Mouse (Mus musculus) limb, embryonic 14.5 days (tissue): ENCODE data around the gene Zfp748. TPM values are rescaled to one million over a fixed set of nuclear protein-coding genes. Genes with fewer than 3 reads are reported as not detected.

Experiments
- ATAC-seq: fragments of 200-750 bp; cut with Nextera tagmentation; 2 replicates; pipeline ENCODE4 v1.8.0; 2017; ENCODE audit warnings: low read depth, moderate number of reproducible peaks, moderate TSS enrichment; ENCODE audit not compliant: low FRiP score
- DNase-seq: peaks from one replicate; pipeline ENCODE4 v3.0.0-alpha.2; 2015; ENCODE audit warnings: low spot score
- H3K27ac ChIP-seq: fragments of 300-500 bp; sonication (generic); replicated peaks from 2 replicates; pipeline ENCODE4 v1.5.1; 2014; ENCODE audit warnings: low read depth, mild to moderate bottlenecking, low read length, moderate library complexity, mixed read lengths
- H3K27me3 ChIP-seq: fragments of 300-500 bp; sonication (generic); 2 replicates; pipeline ENCODE4 v1.6.1; 2014; ENCODE audit warnings: low read length, mixed read lengths; ENCODE audit not compliant: control insufficient read depth, insufficient read depth
- H3K36me3 ChIP-seq: fragments of 300-500 bp; sonication (generic); 2 replicates; pipeline ENCODE4 v1.6.1; 2014; ENCODE audit warnings: mild to moderate bottlenecking, low read length, moderate library complexity, mixed read lengths; ENCODE audit not compliant: control insufficient read depth, insufficient read depth
- H3K4me1 ChIP-seq: fragments of 300-500 bp; sonication (generic); 2 replicates; pipeline ENCODE4 v1.6.1; 2014; ENCODE audit warnings: antibody characterized with exemption, low read length, mixed read lengths; ENCODE audit not compliant: control insufficient read depth, insufficient read depth
- H3K4me2 ChIP-seq: fragments of 300-500 bp; sonication (generic); replicated peaks from 2 replicates; pipeline ENCODE4 v1.6.1; 2014; ENCODE audit warnings: low read depth, mild to moderate bottlenecking, low read length, moderate library complexity; ENCODE audit not compliant: severe bottlenecking
- H3K4me3 ChIP-seq: fragments of 300-500 bp; sonication (generic); replicated peaks from 2 replicates; pipeline ENCODE4 v1.5.1; 2014; ENCODE audit warnings: low read length
- H3K9ac ChIP-seq: fragments of 300-500 bp; sonication (generic); 2 replicates; pipeline ENCODE4 v1.6.1; 2014; ENCODE audit warnings: mild to moderate bottlenecking, low read depth, low read length, moderate library complexity; ENCODE audit not compliant: severe bottlenecking
- H3K9me3 ChIP-seq: fragments of 300-500 bp; sonication (generic); 2 replicates; pipeline ENCODE4 v1.6.1; 2016; ENCODE audit warnings: low read length; ENCODE audit not compliant: control insufficient read depth
- POLR2A ChIP-seq: fragments of 200-500 bp; IDR thresholded peaks from 2 replicates; pipeline ENCODE4 v1.8.0; 2012; ENCODE audit warnings: inconsistent platforms, mild to moderate bottlenecking, moderate library complexity, borderline replicate concordance; ENCODE audit not compliant: insufficient read depth, insufficient read length; ENCODE audit errors: extremely low read depth
- WGBS: fragments of 180-500 bp; shearing (Covaris S2); extraction: QIAGEN DNeasy Blood & Tissue Kit; methylation state at CpG from one replicate; pipeline ENCODE4 v1.1.7; 2014; 5-methylcytosine and 5-hydroxymethylcytosine counted together
- polyA plus RNA-seq, 2 experiments: library from polyadenylated mRNA; depleted of rRNA in 1 of 2; stranded (reverse) in 1 of 2; unstranded in 1 of 2; fragments of >200 nt; fragmentation: Nextera tagmentation in 1 of 2; extraction: Ambion mirVana in 1 of 2; gene quantifications; 2 replicates each; pipeline versions ENCODE4 v1.2.1 to v1.2.3; 2012 to 2014

Zfp748 gene
- polyA plus RNA-seq, 2 experiments, result 8.0 to 12.9 TPM

GRCm38 (mm10) chr13:67525753-67526410 lies 27.7 kb downstream of the Zfp748 start, which contains the start of the genes Gm26965 and Zfp87:
Gm26965 (minus strand) TSS chr13:67526151.
Zfp87 (minus strand) TSS chr13:67526177.
- Histone ChIP-seq H3K4me3 (peak within 1 kb of the TSS; percentile 90), H3K27me3 (no peaks in the 10 kb centered on the region), H3K9ac (peak within 1 kb of the TSS; percentile 78), H3K36me3 (0 out of 2 replicates have a peak, but pooled peaks cover under 1% of the 10 kb centered on the region), H3K9me3 (no peaks in the 10 kb centered on the region), H3K27ac (peak within 1 kb of the TSS; percentile 80), H3K4me2 (peak within 1 kb of the TSS; percentile 73), H3K4me1 (peaks cover 10% of the 10 kb centered on the region)
- peak; percentile 98 for DNase-seq
- peak; percentile 99 for ATAC-seq
- TF ChIP-seq POLR2A, result peak; percentile 64; the same call in 1 of the 2 replicates
- WGBS, result 0% methylated on average over 27 of the region's 27 CpGs

- Histone ChIP-seq H3K27ac (no peak overlapping the region), H3K36me3 (no peaks in the 10 kb centered on the region), H3K4me3 (0 out of 2 replicates have a peak overlapping the region, but pooled peaks have one; percentile 75), H3K27me3 (no peaks in the 10 kb centered on the region), H3K4me2 (no peak overlapping the region), H3K9me3 (no peaks in the 10 kb centered on the region), H3K4me1 (peaks cover 6% of the 10 kb centered on the region), H3K9ac (no peak overlapping the region)
- DNase-seq (no peak), ATAC-seq (no peak)
- TF ChIP-seq POLR2A, result no peak
- 80% methylated on average over 1 of the region's 1 CpGs for WGBS
These were observed 52.7 kb downstream of the Zfp748 start for GRCm38 (mm10) chr13:67500908-67501307.

- Histone ChIP-seq H3K27ac (0 out of 2 replicates have a peak within 1 kb of the TSS, but pooled peaks have one; percentile 27), H3K27me3 (no peaks in the 10 kb centered on the region), H3K9ac (peak within 1 kb of the TSS; percentile 77), H3K36me3 (peaks cover 2% of the 10 kb centered on the region; the same call in 1 of the 2 replicates), H3K4me3 (peak within 1 kb of the TSS; percentile 75), H3K4me1 (peaks cover 6% of the 10 kb centered on the region), H3K9me3 (no peaks in the 10 kb centered on the region), H3K4me2 (peak within 1 kb of the TSS; percentile 60)
- peak; percentile 96 for ATAC-seq
- WGBS, result 2% methylated on average over 22 of the region's 22 CpGs
- peak; percentile 92 for DNase-seq
- TF ChIP-seq POLR2A, result 0 out of 2 replicates have a peak, but pooled peaks have one; percentile 22
These were observed 53.4 kb downstream of the Zfp748 start, which contains the start of gene Zfp58 for GRCm38 (mm10) chr13:67500084-67500719. Zfp58 (minus strand) TSS chr13:67500555.

- no peak for TF ChIP-seq POLR2A
- Histone ChIP-seq H3K9ac (no peak overlapping the region), H3K4me2 (no peak overlapping the region), H3K27ac (no peak overlapping the region), H3K9me3 (peaks cover 29% of the 10 kb centered on the region), H3K27me3 (no peaks in the 10 kb centered on the region), H3K36me3 (peaks cover 44% of the 10 kb centered on the region), H3K4me1 (peaks cover 6% of the 10 kb centered on the region), H3K4me3 (no peak overlapping the region)
- DNase-seq, result no peak
- ATAC-seq, result no peak
- WGBS, result 95% methylated on average over 1 of the region's 1 CpGs
These were observed 58.0 kb downstream of the Zfp748 start for GRCm38 (mm10) chr13:67495631-67496030.

Other genes with a start within 250 kb of the Zfp748 start
- gene Zfp457, start 247.3 kb downstream of the Zfp748 start, polyA plus RNA-seq (2012; rRNA removed), result 1.3 and 1.6 TPM in 2 replicates
- gene Zfp457, start 247.3 kb downstream of the Zfp748 start, polyA plus RNA-seq (2014; fragmentation: Nextera tagmentation; extraction: Ambion mirVana), result 0.54 and 0.85 TPM in 2 replicates
- 3.3 and 4.1 TPM in 2 replicates for gene Zfp595, start 221.3 kb downstream of the Zfp748 start, polyA plus RNA-seq (2012; rRNA removed)
- 3.1 and 3.8 TPM in 2 replicates for gene Zfp595, start 221.3 kb downstream of the Zfp748 start, polyA plus RNA-seq (2014; fragmentation: Nextera tagmentation; extraction: Ambion mirVana)
- gene Gm28044, start 193.3 kb downstream of the Zfp748 start, polyA plus RNA-seq (2012; rRNA removed), result not detected in 2 replicates
- not detected in 2 replicates for gene Gm28044, start 193.3 kb downstream of the Zfp748 start, polyA plus RNA-seq (2014; fragmentation: Nextera tagmentation; extraction: Ambion mirVana)
- gene Zfp953, start 193.2 kb downstream of the Zfp748 start, polyA plus RNA-seq (2012; rRNA removed), result 0.95 and 0.99 TPM in 2 replicates
- 1.4 and 1.5 TPM in 2 replicates for gene Zfp953, start 193.2 kb downstream of the Zfp748 start, polyA plus RNA-seq (2014; fragmentation: Nextera tagmentation; extraction: Ambion mirVana)
- gene Gm28041, start 178.1 kb downstream of the Zfp748 start, polyA plus RNA-seq (2012; rRNA removed), result 0.15 and 0.38 TPM in 2 replicates
- 0.68 and 0.87 TPM in 2 replicates for gene Gm28041, start 178.1 kb downstream of the Zfp748 start, polyA plus RNA-seq (2014; fragmentation: Nextera tagmentation; extraction: Ambion mirVana)
- 0.73 and 1.1 TPM in 2 replicates for gene Zfp456, start 178.0 kb downstream of the Zfp748 start, polyA plus RNA-seq (2012; rRNA removed)
- 1.7 and 2.7 TPM in 2 replicates for gene Zfp456, start 178.0 kb downstream of the Zfp748 start, polyA plus RNA-seq (2014; fragmentation: Nextera tagmentation; extraction: Ambion mirVana)
- 6.1 and 7.9 TPM in 2 replicates for gene Zfp429, start 154.0 kb downstream of the Zfp748 start, polyA plus RNA-seq (2012; rRNA removed)
- gene Zfp429, start 154.0 kb downstream of the Zfp748 start, polyA plus RNA-seq (2014; fragmentation: Nextera tagmentation; extraction: Ambion mirVana), result 4.8 and 7.0 TPM in 2 replicates
- 0.53 and 0.72 TPM in 2 replicates for gene Zfp459, start 132.4 kb downstream of the Zfp748 start, polyA plus RNA-seq (2012; rRNA removed)
- 1.2 and 1.3 TPM in 2 replicates for gene Zfp459, start 132.4 kb downstream of the Zfp748 start, polyA plus RNA-seq (2014; fragmentation: Nextera tagmentation; extraction: Ambion mirVana)
- 3.8 and 5.5 TPM in 2 replicates for gene Zfp874a, start 102.2 kb downstream of the Zfp748 start, polyA plus RNA-seq (2012; rRNA removed)
- 9.9 and 10.8 TPM in 2 replicates for gene Zfp874a, start 102.2 kb downstream of the Zfp748 start, polyA plus RNA-seq (2014; fragmentation: Nextera tagmentation; extraction: Ambion mirVana)
- 3.9 and 4.3 TPM in 2 replicates for gene Zfp874b, start 69.6 kb downstream of the Zfp748 start, polyA plus RNA-seq (2012; rRNA removed)
- 2.6 and 3.3 TPM in 2 replicates for gene Zfp874b, start 69.6 kb downstream of the Zfp748 start, polyA plus RNA-seq (2014; fragmentation: Nextera tagmentation; extraction: Ambion mirVana)
- gene Zfp58, start 53.3 kb downstream of the Zfp748 start, polyA plus RNA-seq (2012; rRNA removed), result 4.9 and 7.7 TPM in 2 replicates
- 15.1 and 15.3 TPM in 2 replicates for gene Zfp58, start 53.3 kb downstream of the Zfp748 start, polyA plus RNA-seq (2014; fragmentation: Nextera tagmentation; extraction: Ambion mirVana)
- gene Gm26965, start 27.7 kb downstream of the Zfp748 start, polyA plus RNA-seq (2012; rRNA removed), result not detected in 2 replicates
- gene Gm26965, start 27.7 kb downstream of the Zfp748 start, polyA plus RNA-seq (2014; fragmentation: Nextera tagmentation; extraction: Ambion mirVana), result not detected in 2 replicates
- 15.3 and 15.4 TPM in 2 replicates for gene Zfp87, start 27.7 kb downstream of the Zfp748 start, polyA plus RNA-seq (2012; rRNA removed)
- gene Zfp87, start 27.7 kb downstream of the Zfp748 start, polyA plus RNA-seq (2014; fragmentation: Nextera tagmentation; extraction: Ambion mirVana), result 26.7 and 27.0 TPM in 2 replicates
- 2.1 and 3.0 TPM in 2 replicates for gene Zfp729b, start 55.9 kb upstream of the Zfp748 start, polyA plus RNA-seq (2012; rRNA removed)
- 5.2 and 6.1 TPM in 2 replicates for gene Zfp729b, start 55.9 kb upstream of the Zfp748 start, polyA plus RNA-seq (2014; fragmentation: Nextera tagmentation; extraction: Ambion mirVana)
- not detected in 2 replicates for gene Gm49345, start 83.9 kb upstream of the Zfp748 start, polyA plus RNA-seq (2012; rRNA removed)
- not detected in 2 replicates for gene Gm49345, start 83.9 kb upstream of the Zfp748 start, polyA plus RNA-seq (2014; fragmentation: Nextera tagmentation; extraction: Ambion mirVana)
- 2.9 and 3.5 TPM in 2 replicates for gene Zfp729a, start 84.0 kb upstream of the Zfp748 start, polyA plus RNA-seq (2012; rRNA removed)
- 5.1 and 5.4 TPM in 2 replicates for gene Zfp729a, start 84.0 kb upstream of the Zfp748 start, polyA plus RNA-seq (2014; fragmentation: Nextera tagmentation; extraction: Ambion mirVana)
- gene Zfp738, start 133.2 kb upstream of the Zfp748 start, polyA plus RNA-seq (2012; rRNA removed), result 9.8 and 10.3 TPM in 2 replicates
- 11.5 and 11.8 TPM in 2 replicates for gene Zfp738, start 133.2 kb upstream of the Zfp748 start, polyA plus RNA-seq (2014; fragmentation: Nextera tagmentation; extraction: Ambion mirVana)
- 3.9 and 6.1 TPM in 2 replicates for gene Zfp65, start 175.3 kb upstream of the Zfp748 start, polyA plus RNA-seq (2012; rRNA removed)
- gene Zfp65, start 175.3 kb upstream of the Zfp748 start, polyA plus RNA-seq (2014; fragmentation: Nextera tagmentation; extraction: Ambion mirVana), result 2.8 and 3.1 TPM in 2 replicates
- gene Zfp85, start 201.4 kb upstream of the Zfp748 start, polyA plus RNA-seq (2012; rRNA removed), result 2.9 and 3.8 TPM in 2 replicates
- gene Zfp85, start 201.4 kb upstream of the Zfp748 start, polyA plus RNA-seq (2014; fragmentation: Nextera tagmentation; extraction: Ambion mirVana), result 3.8 and 6.3 TPM in 2 replicates
- 2.5 and 2.6 TPM in 2 replicates for gene Zfp493, start 225.9 kb upstream of the Zfp748 start, polyA plus RNA-seq (2012; rRNA removed)
- 2.2 and 2.5 TPM in 2 replicates for gene Zfp493, start 225.9 kb upstream of the Zfp748 start, polyA plus RNA-seq (2014; fragmentation: Nextera tagmentation; extraction: Ambion mirVana)